Mouse (Mus musculus): ENCODE measurements around the gene Tiparp. TPM values are rescaled to one million over a fixed set of nuclear protein-coding genes. Genes with fewer than 3 reads are reported as not detected.
A peak's percentile ranks its signal among the peaks of the same experiment; 100 is the strongest.

Tiparp gene
- polyA plus RNA-seq (2011; ENCODE audit: insufficient read depth, insufficient read length, low read depth, missing spikeins), result 38.5 and 40.5 TPM in 2 replicates

DNA sequence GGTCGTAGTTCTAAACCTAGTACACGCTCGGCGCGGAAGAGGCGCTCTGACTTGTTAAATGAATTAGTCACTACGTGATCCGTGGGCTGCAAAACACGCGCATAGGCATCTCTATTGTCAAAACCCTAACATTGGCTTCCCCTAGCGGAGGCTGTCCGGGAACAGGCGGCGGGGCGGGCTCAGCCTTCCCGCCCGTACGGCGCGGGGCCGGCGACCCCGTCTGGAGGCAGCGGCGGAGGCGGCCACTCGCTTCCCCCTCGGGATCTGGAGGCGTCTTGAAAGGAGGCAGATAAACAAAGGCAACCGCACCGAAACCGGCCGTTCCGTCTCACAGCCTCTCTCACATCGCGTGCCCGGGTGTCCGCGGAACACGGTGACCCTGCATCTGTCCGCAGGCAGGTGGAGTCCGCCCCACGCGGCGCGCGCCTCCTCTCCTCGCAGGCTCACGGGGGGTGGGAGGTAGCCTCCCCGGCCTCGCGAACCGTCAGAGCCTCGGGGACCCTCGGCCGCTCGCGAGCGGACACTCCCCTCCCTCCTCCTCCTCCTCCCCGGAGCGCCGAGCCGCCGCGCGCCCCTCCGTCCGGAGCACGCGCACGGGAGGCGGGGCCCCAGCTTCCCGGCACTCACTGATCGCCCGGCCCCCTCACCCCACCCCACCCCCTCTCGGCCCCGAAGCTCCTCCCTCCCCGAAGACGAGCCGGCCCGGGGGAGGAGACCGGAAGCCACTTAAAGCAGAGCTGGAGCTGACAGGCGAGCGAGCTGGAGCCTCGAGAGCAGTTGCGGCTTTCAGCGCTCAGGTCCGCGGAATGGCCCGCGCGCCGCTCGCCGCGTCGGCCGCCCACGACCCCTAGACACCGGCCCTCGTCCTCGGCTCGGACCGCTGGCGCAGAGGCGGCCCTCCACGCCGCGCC is at the start of gene Tiparp:
TSS of gene Tiparp (plus strand) at position 720 of the 911 bp plus-strand sequence.
- no peaks in the 10 kb centered on the region for H3K9me3 ChIP-seq (replicated peaks; ENCODE audit: control insufficient read depth, insufficient read depth, low read length, poor library complexity, severe bottlenecking)
- peaks cover 14% of the 10 kb centered on the region for H3K36me3 ChIP-seq (ENCODE audit: control insufficient read depth, insufficient read depth, low read length, poor library complexity, severe bottlenecking)
- peak within 1 kb of the TSS; percentile 97 for H3K9ac ChIP-seq (ENCODE audit: low read depth, poor library complexity, severe bottlenecking)
- H3K4me3 ChIP-seq (ENCODE audit: low read depth, low read length), result peak within 1 kb of the TSS; percentile 100
- peak within 1 kb of the TSS; percentile 48 for H3K27ac ChIP-seq (ENCODE audit: insufficient read depth, low read length)
- peaks cover 1% of the 10 kb centered on the region for H3K4me1 ChIP-seq (ENCODE audit: control insufficient read depth, insufficient read depth, low read length)
- peak; percentile 93 for TF ChIP-seq POLR2A (IDR thresholded peaks at IDR 0.05; ENCODE audit: insufficient read depth, low read length)
- TF ChIP-seq CTCF (IDR thresholded peaks at IDR 0.05; ENCODE audit: low read depth, low read length), result no peak
- TF ChIP-seq EP300 (IDR thresholded peaks at IDR 0.05; ENCODE audit: insufficient read depth, low read depth, low read length), result no peak
- no peaks in the 10 kb centered on the region for H3K27me3 ChIP-seq (ENCODE audit: control insufficient read depth, insufficient read depth, low read length, poor library complexity, severe bottlenecking)

DNA sequence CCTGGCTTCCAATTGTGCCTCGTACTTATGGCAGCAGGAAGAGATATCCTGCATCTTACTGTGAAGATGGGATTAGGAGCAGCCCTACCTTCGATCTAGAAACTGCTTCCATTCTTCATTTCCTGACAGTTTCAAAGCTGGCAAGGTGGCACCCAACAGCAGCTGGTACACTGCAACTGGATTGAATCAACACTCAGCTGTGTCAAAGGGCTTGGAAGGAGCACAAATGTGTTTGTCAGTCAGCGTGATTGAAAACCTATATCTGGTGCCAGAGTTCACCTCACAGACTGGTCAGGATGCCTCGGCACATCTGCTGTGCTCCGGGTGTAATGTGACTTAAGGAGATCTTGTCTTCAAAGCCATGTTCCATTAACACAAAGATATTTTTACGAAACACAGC is 47.5 kb upstream of the Tiparp start:
- TF ChIP-seq CTCF (IDR thresholded peaks at IDR 0.05; ENCODE audit: low read depth, low read length) (no peak), POLR2A (IDR thresholded peaks at IDR 0.05; ENCODE audit: insufficient read depth, low read length) (no peak), EP300 (IDR thresholded peaks at IDR 0.05; ENCODE audit: insufficient read depth, low read depth, low read length) (no peak)
- Histone ChIP-seq H3K9ac (ENCODE audit: low read depth, poor library complexity, severe bottlenecking) (no peak overlapping the region), H3K36me3 (ENCODE audit: control insufficient read depth, insufficient read depth, low read length, poor library complexity, severe bottlenecking) (no peaks in the 10 kb centered on the region), H3K4me1 (ENCODE audit: control insufficient read depth, insufficient read depth, low read length) (peaks cover 3% of the 10 kb centered on the region), H3K27me3 (ENCODE audit: control insufficient read depth, insufficient read depth, low read length, poor library complexity, severe bottlenecking) (no peaks in the 10 kb centered on the region), H3K9me3 (replicated peaks; ENCODE audit: control insufficient read depth, insufficient read depth, low read length, poor library complexity, severe bottlenecking) (no peaks in the 10 kb centered on the region; the same call in 1 of the 2 replicates), H3K4me3 (ENCODE audit: low read depth, low read length) (no peak overlapping the region), H3K27ac (ENCODE audit: insufficient read depth, low read length) (no peak overlapping the region)

GRCm38 (mm10) chr3:65482266-65482665 is 45.9 kb upstream of the Tiparp start:
- Histone ChIP-seq H3K27me3 (ENCODE audit: control insufficient read depth, insufficient read depth, low read length, poor library complexity, severe bottlenecking) (no peaks in the 10 kb centered on the region), H3K36me3 (ENCODE audit: control insufficient read depth, insufficient read depth, low read length, poor library complexity, severe bottlenecking) (no peaks in the 10 kb centered on the region), H3K4me1 (ENCODE audit: control insufficient read depth, insufficient read depth, low read length) (peaks cover 3% of the 10 kb centered on the region), H3K9ac (ENCODE audit: low read depth, poor library complexity, severe bottlenecking) (no peak overlapping the region), H3K9me3 (replicated peaks; ENCODE audit: control insufficient read depth, insufficient read depth, low read length, poor library complexity, severe bottlenecking) (no peaks in the 10 kb centered on the region; the same call in 1 of the 2 replicates), H3K27ac (ENCODE audit: insufficient read depth, low read length) (no peak overlapping the region), H3K4me3 (ENCODE audit: low read depth, low read length) (no peak overlapping the region)
- TF ChIP-seq EP300 (IDR thresholded peaks at IDR 0.05; ENCODE audit: insufficient read depth, low read depth, low read length), result no peak
- no peak for TF ChIP-seq CTCF (IDR thresholded peaks at IDR 0.05; ENCODE audit: low read depth, low read length)
- TF ChIP-seq POLR2A (IDR thresholded peaks at IDR 0.05; ENCODE audit: insufficient read depth, low read length), result no peak

DNA sequence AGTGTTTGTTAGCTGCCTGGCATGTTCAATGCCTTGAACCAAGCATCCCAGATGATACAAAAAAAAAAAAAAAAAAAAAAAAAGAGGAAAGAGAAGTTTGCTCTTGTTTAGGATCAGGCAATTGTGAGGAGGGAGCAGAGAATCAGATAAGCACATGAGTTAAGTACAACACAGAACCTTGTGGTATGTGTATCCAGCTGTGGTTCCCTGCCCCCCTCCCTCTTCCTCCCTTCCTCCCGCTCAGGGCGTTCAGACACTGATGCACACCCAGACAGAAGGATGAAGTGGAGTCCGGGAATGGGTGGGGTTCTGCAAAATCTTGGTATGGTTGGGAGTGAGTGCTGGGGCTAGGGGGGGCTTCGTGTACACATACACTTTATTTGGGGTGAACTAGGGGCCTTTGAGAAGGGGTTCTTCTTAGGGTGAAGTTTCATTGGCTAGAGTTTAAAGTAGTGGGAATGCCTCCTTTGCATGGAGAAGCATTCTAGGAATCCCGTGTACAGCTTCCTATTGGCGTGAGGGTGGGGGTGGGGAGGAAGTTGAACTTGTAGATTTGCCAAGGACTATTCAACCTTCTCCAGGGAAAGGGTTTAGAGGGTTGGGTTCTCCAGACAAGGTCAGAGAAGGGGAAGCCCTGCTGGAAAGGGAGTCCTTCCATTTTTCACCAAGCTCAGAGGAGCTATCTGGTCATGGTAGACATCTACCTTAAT is 45.4 kb upstream of the Tiparp start:
- no peak overlapping the region for H3K4me3 ChIP-seq (ENCODE audit: low read depth, low read length)
- H3K9me3 ChIP-seq (replicated peaks; ENCODE audit: control insufficient read depth, insufficient read depth, low read length, poor library complexity, severe bottlenecking), result no peaks in the 10 kb centered on the region; the same call in 1 of the 2 replicates
- H3K27me3 ChIP-seq (ENCODE audit: control insufficient read depth, insufficient read depth, low read length, poor library complexity, severe bottlenecking), result no peaks in the 10 kb centered on the region
- no peak overlapping the region for H3K27ac ChIP-seq (ENCODE audit: insufficient read depth, low read length)
- no peak overlapping the region for H3K9ac ChIP-seq (ENCODE audit: low read depth, poor library complexity, severe bottlenecking)
- H3K36me3 ChIP-seq (ENCODE audit: control insufficient read depth, insufficient read depth, low read length, poor library complexity, severe bottlenecking), result no peaks in the 10 kb centered on the region
- TF ChIP-seq EP300 (IDR thresholded peaks at IDR 0.05; ENCODE audit: insufficient read depth, low read depth, low read length), result 0 out of 2 replicates have a peak, but pooled peaks have one; percentile 49
- no peak for TF ChIP-seq POLR2A (IDR thresholded peaks at IDR 0.05; ENCODE audit: insufficient read depth, low read length)
- no peak for TF ChIP-seq CTCF (IDR thresholded peaks at IDR 0.05; ENCODE audit: low read depth, low read length)
- peaks cover 3% of the 10 kb centered on the region for H3K4me1 ChIP-seq (ENCODE audit: control insufficient read depth, insufficient read depth, low read length)

DNA sequence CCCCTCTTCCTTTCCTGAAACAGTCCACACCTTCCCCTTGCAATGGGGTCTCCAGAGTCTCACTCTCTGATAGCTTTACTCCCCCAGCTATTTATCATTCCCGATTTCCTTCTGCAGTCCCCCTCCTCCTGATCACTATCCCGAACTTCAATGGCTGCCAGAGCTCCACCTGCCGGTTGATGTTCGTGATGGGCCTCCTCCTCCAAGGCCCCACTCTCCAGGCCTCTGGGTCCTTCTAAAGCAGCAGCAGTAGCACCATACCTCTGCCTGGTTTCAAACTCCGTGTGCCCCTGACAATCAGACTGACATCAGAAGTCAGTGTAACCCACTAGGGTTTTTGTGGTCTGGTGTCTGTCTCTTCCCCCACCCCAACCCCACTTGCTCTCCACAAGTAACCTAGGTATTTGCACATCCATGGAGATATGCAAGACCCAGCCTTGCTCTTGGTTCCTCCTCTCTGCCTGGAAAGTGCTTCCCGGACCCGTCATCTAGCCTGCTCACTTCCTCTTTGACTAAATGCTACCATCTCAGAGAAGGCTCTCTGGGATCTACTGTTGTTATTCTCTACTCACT is 44.0 kb upstream of the Tiparp start:
- Histone ChIP-seq H3K4me1 (ENCODE audit: control insufficient read depth, insufficient read depth, low read length) (peaks cover 3% of the 10 kb centered on the region), H3K4me3 (ENCODE audit: low read depth, low read length) (no peak overlapping the region), H3K36me3 (ENCODE audit: control insufficient read depth, insufficient read depth, low read length, poor library complexity, severe bottlenecking) (no peaks in the 10 kb centered on the region), H3K9ac (ENCODE audit: low read depth, poor library complexity, severe bottlenecking) (no peak overlapping the region), H3K9me3 (replicated peaks; ENCODE audit: control insufficient read depth, insufficient read depth, low read length, poor library complexity, severe bottlenecking) (no peaks in the 10 kb centered on the region; the same call in 1 of the 2 replicates), H3K27me3 (ENCODE audit: control insufficient read depth, insufficient read depth, low read length, poor library complexity, severe bottlenecking) (no peaks in the 10 kb centered on the region), H3K27ac (ENCODE audit: insufficient read depth, low read length) (no peak overlapping the region)
- TF ChIP-seq CTCF (IDR thresholded peaks at IDR 0.05; ENCODE audit: low read depth, low read length) (peak; percentile 14), POLR2A (IDR thresholded peaks at IDR 0.05; ENCODE audit: insufficient read depth, low read length) (no peak)
